ENCODE assay signal across 8 mouse cellular contexts in genomic region chr11:30197564-30198090, GRCm38 (mm10).
DNase-seq lines count a peak whose midpoint lies in the region; ATAC-seq and TF ChIP-seq lines count a peak whose summit lies in the region.

No protein-coding gene starts in this region.

- peak overlapping the region; percentile 74 for H3K9ac ChIP-seq in intestine, embryonic 16.5 days (ENCODE audit: low read depth, low read length)
- H3K9ac ChIP-seq in lung, postnatal 0 days (replicated peaks; ENCODE audit: low read depth), result 0 out of 2 replicates have a peak overlapping the region, but pooled peaks have one; percentile 12

- no peaks in the 10 kb centered on the region for H3K9me3 ChIP-seq in intestine, embryonic 16.5 days (ENCODE audit: control insufficient read depth, low read length)
- H3K9me3 ChIP-seq in lung, postnatal 0 days (ENCODE audit: low read length), result no peaks in the 10 kb centered on the region

- H3K4me2 ChIP-seq in intestine, embryonic 16.5 days (ENCODE audit: low read depth, low read length), result peak overlapping the region; percentile 71
- H3K4me2 ChIP-seq in lung, postnatal 0 days (replicated peaks; ENCODE audit: low read depth, low read length), result peak overlapping the region; percentile 57

- H3K27ac ChIP-seq in intestine, embryonic 16.5 days (ENCODE audit: low read length), result peak overlapping the region; percentile 96
- peak overlapping the region; percentile 82 for H3K27ac ChIP-seq in lung, postnatal 0 days (ENCODE audit: low read length)

- intact Hi-C loops in gastrocnemius, postnatal 36 days (cut with DNase I), result no loop called here

- WGBS in intestine, embryonic 16.5 days, result 4% methylated on average over 21 of the region's 21 CpGs
- 9% methylated on average over 21 of the region's 21 CpGs for WGBS in lung, postnatal 0 days

- peak; percentile 86 for ATAC-seq in intestine, embryonic 16.5 days
- peak; percentile 81 for ATAC-seq in lung, postnatal 0 days

- peak; percentile 82 for DNase-seq in kidney, adult 18-20 months
- no peak for DNase-seq in kidney, adult 11 months
- DNase-seq in cerebellum, postnatal 10 days, result peak; percentile 57 to 68
- peak; percentile 27 to 40 for DNase-seq in gastrocnemius, postnatal 36 days
- peak; percentile 65 for DNase-seq in lung, postnatal 0 days (ENCODE audit: low spot score)
- DNase-seq in ovary, postnatal 10 days (ENCODE audit: low spot score), result peak; percentile 18
- DNase-seq in urinary bladder, postnatal 10 days (ENCODE audit: low spot score), result peak; percentile 14

- H3K4me3 ChIP-seq in intestine, embryonic 16.5 days (ENCODE audit: low read length), result peak overlapping the region; percentile 59
- H3K4me3 ChIP-seq in lung, postnatal 0 days (ENCODE audit: low read depth, low read length), result peak overlapping the region; percentile 38

- TF ChIP-seq CTCF in lung, postnatal 0 days (IDR thresholded peaks at IDR 0.05), result no peak

- H3K27me3 ChIP-seq in intestine, embryonic 16.5 days (replicated peaks; ENCODE audit: control insufficient read depth, insufficient read depth, low read length), result no peaks in the 10 kb centered on the region
- H3K27me3 ChIP-seq in lung, postnatal 0 days (replicated peaks; ENCODE audit: insufficient read depth, low read length), result no peaks in the 10 kb centered on the region

- TF ChIP-seq EP300 in lung, postnatal 0 days (IDR thresholded peaks at IDR 0.05), result no peak

- H3K4me1 ChIP-seq in intestine, embryonic 16.5 days (ENCODE audit: control insufficient read depth, insufficient read depth, low read length), result peaks cover 23% of the 10 kb centered on the region
- peaks cover 21% of the 10 kb centered on the region; the same call in 1 of the 2 replicates for H3K4me1 ChIP-seq in lung, postnatal 0 days (ENCODE audit: insufficient read depth, low read depth, low read length)

- H3K36me3 ChIP-seq in intestine, embryonic 16.5 days (ENCODE audit: control insufficient read depth, insufficient read depth, low read length), result no peaks in the 10 kb centered on the region
- H3K36me3 ChIP-seq in lung, postnatal 0 days (ENCODE audit: insufficient read depth, low read length), result peaks cover 5% of the 10 kb centered on the region; the same call in 1 of the 2 replicates
